Mouse (Mus musculus): ENCODE measurements at regions not wholly inside any gene's neighbourhood (a gene's known extent, or its start where the extent isn't known, plus 50 kb on each side); places are given as distances from the start of the nearest gene placed in this dataset.

GRCm38 (mm10) chr4:68410785-68411184, 543.4 kb downstream of the Brinp1 start:
- TF ChIP-seq CTCF (IDR thresholded peaks at IDR 0.05; ENCODE audit: insufficient read depth, low read depth, low read length), result no peak
- TF ChIP-seq POLR2A (IDR thresholded peaks at IDR 0.05; ENCODE audit: insufficient read depth, low read depth, low read length), result no peak
